Mouse (Mus musculus) right cerebral cortex, postnatal 14 days (tissue): Measurements from ENCODE around the gene Nlrp4c.
A peak's percentile ranks its signal among the peaks of the same experiment; 100 is the strongest.
"Not testable (repeated sequence)": the region's sequence is repeated elsewhere in the genome, so short reads cannot be mapped to it uniquely, and the experiment has no call there.

Source experiments
- DNase-seq: peaks from one replicate; pipeline ENCODE4 v3.0.0; 2022

The Nlrp4c gene

GRCm38 (mm10) chr7:6044861-6045260, at the start of gene Nlrp4c:
Nlrp4c (plus strand) TSS chr7:6045161.
- DNase-seq = no peak

- no peak for DNase-seq
These were observed 34.1 kb upstream of the Nlrp4c start, which contains the start of gene Vmn1r65 for GRCm38 (mm10) chr7:6010910-6011309. Vmn1r65 (minus strand) TSS chr7:6011010.

- no peak for DNase-seq
These were observed 74.5 kb downstream of the Nlrp4c start for GRCm38 (mm10) chr7:6119501-6119900.

GRCm38 (mm10) chr7:6120104-6120503, 75.1 kb downstream of the Nlrp4c start:
- DNase-seq = not testable (repeated sequence)

GRCm38 (mm10) chr7:6121128-6121527, 76.2 kb downstream of the Nlrp4c start:
- not testable (repeated sequence) for DNase-seq

GRCm38 (mm10) chr7:6126690-6127448, 81.9 kb downstream of the Nlrp4c start:
- DNase-seq = peak; percentile 83

GRCm38 (mm10) chr7:6130346-6130745, 85.4 kb downstream of the Nlrp4c start:
- DNase-seq = no peak

- DNase-seq = no peak
These were observed 87.7 kb downstream of the Nlrp4c start for GRCm38 (mm10) chr7:6132646-6133045.

GRCm38 (mm10) chr7:6136497-6136896, 91.5 kb downstream of the Nlrp4c start:
- no peak for DNase-seq

GRCm38 (mm10) chr7:6139295-6139694, 94.3 kb downstream of the Nlrp4c start:
- no peak for DNase-seq

GRCm38 (mm10) chr7:6143991-6144531, 99.1 kb downstream of the Nlrp4c start:
- no peak for DNase-seq

- DNase-seq = no peak
These were observed 100.6 kb downstream of the Nlrp4c start for GRCm38 (mm10) chr7:6145423-6146188.

GRCm38 (mm10) chr7:6146194-6146981, 101.4 kb downstream of the Nlrp4c start:
- no peak for DNase-seq

GRCm38 (mm10) chr7:6146982-6147325, 102.0 kb downstream of the Nlrp4c start:
- DNase-seq = no peak

- DNase-seq = no peak
These were observed 102.7 kb downstream of the Nlrp4c start for GRCm38 (mm10) chr7:6147688-6148087.

GRCm38 (mm10) chr7:6151266-6151665, 106.3 kb downstream of the Nlrp4c start:
- no peak for DNase-seq

GRCm38 (mm10) chr7:6152036-6152435, 107.1 kb downstream of the Nlrp4c start:
- DNase-seq = no peak

GRCm38 (mm10) chr7:6153131-6153530, 108.2 kb downstream of the Nlrp4c start:
- DNase-seq = no peak

GRCm38 (mm10) chr7:6154164-6154563, 109.2 kb downstream of the Nlrp4c start:
- no peak for DNase-seq
